Mouse (Mus musculus): ENCODE results near the gene Il2rg.

Il2rg gene

GRCm38 (mm10) chrX:101268025-101268754 lies at the start of gene Il2rg:
TSS of gene Il2rg (minus strand) at chrX:101268255.
- DNase-seq (ENCODE audit: low read depth, low spot score): no peak

- no peak for DNase-seq (ENCODE audit: low read depth, low spot score)
Measured at GRCm38 (mm10) chrX:101313625-101314359, 45.7 kb upstream of the Il2rg start.

GRCm38 (mm10) chrX:101309299-101309698 lies 41.2 kb upstream of the Il2rg start:
- DNase-seq (ENCODE audit: low read depth, low spot score): no peak

GRCm38 (mm10) chrX:101304646-101305045 lies 36.6 kb upstream of the Il2rg start:
- no peak for DNase-seq (ENCODE audit: low read depth, low spot score)

GRCm38 (mm10) chrX:101301654-101302053 lies 33.6 kb upstream of the Il2rg start:
- no peak for DNase-seq (ENCODE audit: low read depth, low spot score)

GRCm38 (mm10) chrX:101300427-101301030 lies 32.5 kb upstream of the Il2rg start:
- DNase-seq (ENCODE audit: low read depth, low spot score): no peak

- no peak for DNase-seq (ENCODE audit: low read depth, low spot score)
Measured at GRCm38 (mm10) chrX:101299473-101300426, 31.7 kb upstream of the Il2rg start.

GRCm38 (mm10) chrX:101299055-101299454 lies 31.0 kb upstream of the Il2rg start, which contains the start of gene Nlgn3:
TSS of gene Nlgn3 (plus strand) at chrX:101299168.
- no peak for DNase-seq (ENCODE audit: low read depth, low spot score)

- no peak for DNase-seq (ENCODE audit: low read depth, low spot score)
Measured at GRCm38 (mm10) chrX:101290111-101290510, 22.1 kb upstream of the Il2rg start.

- DNase-seq (ENCODE audit: low read depth, low spot score): no peak
Measured at GRCm38 (mm10) chrX:101289037-101289436, 21.0 kb upstream of the Il2rg start.

- DNase-seq (ENCODE audit: low read depth, low spot score): no peak
Measured at GRCm38 (mm10) chrX:101288432-101288831, 20.4 kb upstream of the Il2rg start.

GRCm38 (mm10) chrX:101287543-101287942 lies 19.5 kb upstream of the Il2rg start:
- DNase-seq (ENCODE audit: low read depth, low spot score): no peak

- no peak for DNase-seq (ENCODE audit: low read depth, low spot score)
Measured at GRCm38 (mm10) chrX:101285953-101286670, 18.1 kb upstream of the Il2rg start.

- DNase-seq (ENCODE audit: low read depth, low spot score): no peak
Measured at GRCm38 (mm10) chrX:101285534-101285933, 17.5 kb upstream of the Il2rg start.

GRCm38 (mm10) chrX:101282813-101283212 lies 14.8 kb upstream of the Il2rg start:
- no peak for DNase-seq (ENCODE audit: low read depth, low spot score)

GRCm38 (mm10) chrX:101273875-101274738 lies 6.1 kb upstream of the Il2rg start, which contains the start of gene Med12:
TSS of gene Med12 (plus strand) at chrX:101274030.
- DNase-seq (ENCODE audit: low read depth, low spot score): peak; percentile 87

GRCm38 (mm10) chrX:101273410-101273809 lies 5.4 kb upstream of the Il2rg start:
- DNase-seq (ENCODE audit: low read depth, low spot score): no peak

GRCm38 (mm10) chrX:101268755-101269124 lies 685 bp upstream of the Il2rg start, which contains the start of gene Gm20489:
TSS of gene Gm20489 (minus strand) at chrX:101269023.
- DNase-seq (ENCODE audit: low read depth, low spot score): no peak

- no peak for DNase-seq (ENCODE audit: low read depth, low spot score)
Measured at GRCm38 (mm10) chrX:101266631-101267030, 1.4 kb downstream of the Il2rg start.

- no peak for DNase-seq (ENCODE audit: low read depth, low spot score)
Measured at GRCm38 (mm10) chrX:101263892-101264291, 4.2 kb downstream of the Il2rg start, which contains the start of gene Gm614. TSS of gene Gm614 (minus strand) at chrX:101263992.
